Mouse (Mus musculus): Measurements from ENCODE around the gene S100a3.

DNA sequence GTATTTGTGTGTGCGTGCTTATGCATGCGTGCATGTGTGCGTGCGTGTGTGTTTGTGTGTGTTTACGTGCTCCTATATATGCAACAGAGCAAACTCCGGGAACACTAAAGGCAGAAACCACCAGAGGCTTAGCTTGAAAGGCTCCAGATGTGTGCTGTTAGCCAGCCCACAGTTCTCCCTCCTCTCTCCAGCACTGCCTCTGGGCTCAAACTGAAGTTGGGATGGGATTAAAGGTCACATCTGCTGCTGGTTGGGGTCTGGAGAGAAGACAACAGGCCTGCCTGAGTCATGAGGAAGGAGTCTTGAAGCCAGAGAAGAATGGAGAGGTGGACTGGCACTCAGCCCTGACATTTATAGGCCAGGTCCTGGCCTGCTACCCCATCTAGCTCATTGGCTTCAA lies 45.8 kb downstream of the S100a3 start:
- no peak for TF ChIP-seq POLR2A (IDR thresholded peaks at IDR 0.05; ENCODE audit: low read depth, low read length)
- no peak for TF ChIP-seq CTCF (IDR thresholded peaks at IDR 0.05; ENCODE audit: extremely low read depth, insufficient read depth, insufficient read length, insufficient replicate concordance)

Data from spleen, adult 2 months (tissue).